Mouse (Mus musculus) limb, embryonic 12.5 days (tissue): ENCODE results near the gene Arhgap15. TPM values are rescaled to one million over a fixed set of nuclear protein-coding genes. Genes with fewer than 3 reads are reported as not detected.

Source experiments
- ATAC-seq: fragments of 200-750 bp; cut with Nextera tagmentation; 2 replicates; pipeline ENCODE4 v1.8.0; 2017; ENCODE audit warnings: low read depth, moderate TSS enrichment; ENCODE audit not compliant: insufficient number of reproducible peaks, insufficient read depth, low FRiP score, low TSS enrichment
- H3K27ac ChIP-seq: fragments of 300-500 bp; sonication (generic); 2 replicates; pipeline ENCODE4 v1.5.1; 2016; ENCODE audit warnings: mild to moderate bottlenecking, moderate library complexity
- H3K27me3 ChIP-seq: fragments of 300-500 bp; sonication (generic); 2 replicates; pipeline ENCODE4 v1.6.1; 2016; ENCODE audit warnings: mild to moderate bottlenecking, moderate library complexity
- H3K36me3 ChIP-seq: fragments of 300-500 bp; sonication (generic); 2 replicates; pipeline ENCODE4 v1.6.1; 2016; ENCODE audit warnings: mild to moderate bottlenecking, moderate library complexity
- H3K4me1 ChIP-seq: fragments of 300-500 bp; sonication (generic); replicated peaks from 2 replicates; pipeline ENCODE4 v1.6.1; 2016
- H3K4me2 ChIP-seq: fragments of 300-500 bp; sonication (generic); 2 replicates; pipeline ENCODE4 v1.6.1; 2016; ENCODE audit warnings: mild to moderate bottlenecking, moderate library complexity
- H3K4me3 ChIP-seq: fragments of 300-500 bp; sonication (generic); replicated peaks from 2 replicates; pipeline ENCODE4 v1.5.1; 2016; ENCODE audit warnings: mild to moderate bottlenecking
- H3K9ac ChIP-seq: fragments of 300-500 bp; sonication (generic); replicated peaks from 2 replicates; pipeline ENCODE4 v1.6.1; 2016; ENCODE audit warnings: mild to moderate bottlenecking, moderate library complexity
- H3K9me3 ChIP-seq: fragments of 300-500 bp; sonication (generic); 2 replicates; pipeline ENCODE4 v1.6.1; 2016; ENCODE audit warnings: mild to moderate bottlenecking, moderate library complexity
- WGBS: fragments of 180-500 bp; shearing (Covaris S2); methylation state at CpG from one replicate; pipeline ENCODE4 v1.1.7; 2016; 5-methylcytosine and 5-hydroxymethylcytosine counted together
- polyA plus RNA-seq: library from polyadenylated mRNA; unstranded; fragments of >200 nt; fragmentation: Nextera tagmentation; extraction: Ambion mirVana; gene quantifications from 2 replicates; pipeline ENCODE4 v1.2.1, GENCODE M21; 2016

Arhgap15 gene
- polyA plus RNA-seq, 1 experiment from 2014 or later, result 0.51 TPM

DNA sequence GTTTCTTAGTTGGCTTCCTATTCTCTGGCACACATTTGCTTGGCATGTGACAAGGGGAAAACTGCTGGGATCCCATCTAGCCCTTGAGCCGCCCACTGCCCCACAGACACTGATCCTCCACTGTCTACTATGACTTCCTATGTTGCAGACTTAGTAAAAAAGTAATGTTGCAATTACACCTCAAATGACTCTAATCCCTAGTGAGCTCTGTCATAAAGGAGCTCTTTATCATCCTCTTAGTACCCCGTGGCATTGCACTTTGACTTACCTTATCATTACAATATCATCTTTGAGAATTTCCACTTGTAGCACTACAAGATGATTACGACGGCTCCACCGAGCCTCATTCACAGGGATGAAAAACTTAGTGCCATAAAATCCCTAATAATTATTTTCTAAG, 190.6 kb downstream of the Arhgap15 start:
- no peaks in the 10 kb centered on the region for H3K9me3 ChIP-seq
- H3K9ac ChIP-seq, result no peak overlapping the region
- no peak overlapping the region for H3K27ac ChIP-seq
- no peaks in the 10 kb centered on the region for H3K36me3 ChIP-seq
- H3K4me2 ChIP-seq, result no peak overlapping the region
- H3K4me1 ChIP-seq, result no peaks in the 10 kb centered on the region
- ATAC-seq, result no peak
- H3K4me3 ChIP-seq, result no peak overlapping the region
- 88% methylated on average over 5 of the region's 5 CpGs for WGBS
- no peaks in the 10 kb centered on the region for H3K27me3 ChIP-seq

DNA sequence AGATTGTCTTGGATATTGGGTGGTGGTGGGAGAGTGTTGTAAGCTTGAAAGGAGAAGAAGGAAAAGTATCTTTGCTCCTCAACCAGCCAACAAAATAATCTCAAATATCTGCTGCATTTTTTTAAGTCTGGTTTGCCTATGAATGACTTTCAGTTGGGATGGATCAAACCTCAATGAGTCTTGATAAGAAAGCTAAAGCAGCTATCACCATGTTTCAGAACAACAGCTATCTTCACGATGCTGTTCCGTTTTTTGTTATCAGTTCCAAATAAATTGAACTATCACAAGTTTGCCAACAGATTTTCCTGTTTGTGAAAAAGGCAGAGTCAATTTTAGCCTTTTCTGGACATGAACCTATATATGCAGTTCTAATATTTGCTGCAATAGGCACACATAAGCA, 197.1 kb downstream of the Arhgap15 start:
- H3K4me3 ChIP-seq, result no peak overlapping the region
- no peaks in the 10 kb centered on the region for H3K27me3 ChIP-seq
- H3K4me2 ChIP-seq, result no peak overlapping the region
- ATAC-seq, result no peak
- no peaks in the 10 kb centered on the region for H3K4me1 ChIP-seq
- 98% methylated on average over 2 of the region's 2 CpGs for whole genome bisulfite sequencing
- no peak overlapping the region for H3K9ac ChIP-seq
- no peaks in the 10 kb centered on the region for H3K9me3 ChIP-seq
- H3K27ac ChIP-seq, result no peak overlapping the region
- H3K36me3 ChIP-seq, result no peaks in the 10 kb centered on the region

DNA sequence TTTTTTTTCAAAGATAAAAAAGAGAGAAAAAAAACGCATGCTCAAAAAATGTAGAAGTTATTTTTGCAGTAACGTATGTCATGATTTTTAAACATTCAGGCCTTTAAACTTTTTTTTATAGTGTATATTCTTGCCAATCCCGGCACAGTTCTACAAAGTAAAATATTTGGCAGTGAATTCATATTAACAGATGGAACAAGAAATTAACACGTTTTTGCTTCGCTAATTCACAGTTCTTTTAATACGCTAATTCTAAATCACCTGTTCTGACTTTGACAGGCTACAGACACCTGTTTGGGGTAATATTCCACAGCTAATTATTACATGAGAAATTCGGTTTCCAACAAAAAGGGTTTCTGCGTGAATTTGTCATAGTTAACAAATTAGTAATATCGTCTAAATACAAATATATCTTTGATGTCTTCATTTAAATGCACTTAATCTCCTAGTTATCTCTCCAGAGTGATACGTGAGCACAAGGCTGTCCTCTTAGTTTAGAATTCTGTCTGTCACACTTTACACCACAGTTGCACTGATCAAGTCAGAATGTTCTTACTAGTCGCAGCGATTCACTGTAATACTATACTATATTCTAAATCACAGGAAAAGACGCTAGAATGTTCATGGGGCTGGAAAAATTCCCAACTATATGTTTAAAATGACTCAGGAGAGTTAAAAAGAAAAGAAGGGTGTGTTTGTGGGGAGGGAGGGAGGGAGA, 201.3 kb downstream of the Arhgap15 start:
- Histone ChIP-seq H3K36me3 (no peaks in the 10 kb centered on the region), H3K27me3 (no peaks in the 10 kb centered on the region), H3K27ac (no peak overlapping the region), H3K4me3 (no peak overlapping the region), H3K4me2 (no peak overlapping the region), H3K9ac (no peak overlapping the region), H3K4me1 (no peaks in the 10 kb centered on the region), H3K9me3 (no peaks in the 10 kb centered on the region)
- ATAC-seq, result no peak
- 86% methylated on average over 13 of the region's 13 CpGs for WGBS

DNA sequence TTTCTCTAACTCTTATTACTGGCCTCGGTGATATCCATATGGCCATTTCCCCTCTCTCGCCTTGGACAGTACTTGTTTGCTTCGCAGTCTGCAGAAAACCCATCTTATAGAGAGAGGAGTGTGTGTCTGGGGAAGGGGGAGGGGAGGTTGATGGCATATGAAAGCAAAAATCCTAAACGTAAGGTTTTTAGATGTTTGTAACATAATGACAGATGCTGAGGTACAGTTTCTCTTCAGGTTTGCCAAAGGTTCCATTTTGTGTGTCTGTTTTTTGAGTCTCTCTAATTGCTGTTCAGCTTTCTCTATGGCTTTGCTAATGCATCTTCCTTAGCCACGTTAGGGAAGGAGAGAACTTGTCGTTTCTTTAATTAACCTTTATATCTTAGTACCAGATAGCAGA, 202.1 kb downstream of the Arhgap15 start:
- 74% methylated on average over 6 of the region's 6 CpGs for WGBS
- Histone ChIP-seq H3K4me2 (no peak overlapping the region), H3K9ac (no peak overlapping the region), H3K4me3 (no peak overlapping the region), H3K9me3 (no peaks in the 10 kb centered on the region), H3K27ac (no peak overlapping the region), H3K27me3 (no peaks in the 10 kb centered on the region), H3K36me3 (no peaks in the 10 kb centered on the region), H3K4me1 (no peaks in the 10 kb centered on the region)
- no peak for ATAC-seq

DNA sequence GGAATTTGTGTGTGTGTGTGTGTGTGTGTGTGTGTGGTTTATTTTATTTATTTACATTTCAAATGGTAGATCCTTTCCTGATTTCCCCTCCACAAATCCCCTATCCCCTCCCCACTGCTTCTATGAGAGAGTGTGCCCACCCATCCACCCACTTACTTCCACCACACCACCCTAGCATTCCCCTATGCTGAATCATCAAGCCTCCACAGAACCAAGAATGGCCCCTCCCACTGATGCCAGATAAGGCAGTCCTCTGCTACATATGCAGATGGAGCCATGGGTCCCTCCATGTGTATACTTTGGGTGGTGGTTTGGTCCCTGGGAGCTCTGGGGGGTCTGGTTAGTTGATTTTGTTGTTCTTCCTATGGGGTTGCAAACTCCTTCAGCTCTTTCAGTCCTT, 210.6 kb downstream of the Arhgap15 start:
- Histone ChIP-seq H3K9me3 (no peaks in the 10 kb centered on the region), H3K4me2 (no peak overlapping the region)
- ATAC-seq, result no peak

DNA sequence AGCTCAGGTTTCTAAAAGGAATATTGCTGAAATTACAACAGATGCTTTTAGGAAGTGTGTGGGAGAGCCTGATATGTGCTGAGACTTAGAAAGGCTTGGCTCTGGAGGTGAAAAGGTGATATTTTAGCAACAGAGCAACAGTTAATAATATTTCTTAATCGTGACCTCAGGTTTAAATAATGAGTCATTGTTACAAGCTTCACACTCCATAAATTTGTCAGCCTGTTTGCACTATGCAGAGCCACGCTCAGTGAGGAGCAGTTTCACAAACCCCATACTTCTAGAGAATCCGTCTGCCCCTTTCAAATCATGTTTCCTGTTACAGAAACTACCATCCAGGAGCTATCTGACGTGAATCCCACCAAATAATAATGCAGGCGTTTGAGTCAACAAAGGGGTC, 213.8 kb downstream of the Arhgap15 start:
- Histone ChIP-seq H3K4me2 (no peak overlapping the region), H3K27me3 (no peaks in the 10 kb centered on the region), H3K36me3 (no peaks in the 10 kb centered on the region), H3K4me1 (peaks cover 4% of the 10 kb centered on the region; the same call in 1 of the 2 replicates), H3K9ac (no peak overlapping the region), H3K27ac (no peak overlapping the region), H3K4me3 (no peak overlapping the region), H3K9me3 (no peaks in the 10 kb centered on the region)
- no peak for ATAC-seq
- WGBS, result 31% methylated on average over 5 of the region's 5 CpGs

More for the DNA sequence above, 210.6 kb downstream of the Arhgap15 start:
- H3K9ac ChIP-seq, result no peak overlapping the region
- no peaks in the 10 kb centered on the region for H3K36me3 ChIP-seq
- H3K27ac ChIP-seq, result no peak overlapping the region
- H3K4me1 ChIP-seq, result peaks cover 4% of the 10 kb centered on the region; the same call in 1 of the 2 replicates
- H3K27me3 ChIP-seq, result no peaks in the 10 kb centered on the region
- no peak overlapping the region for H3K4me3 ChIP-seq

DNA sequence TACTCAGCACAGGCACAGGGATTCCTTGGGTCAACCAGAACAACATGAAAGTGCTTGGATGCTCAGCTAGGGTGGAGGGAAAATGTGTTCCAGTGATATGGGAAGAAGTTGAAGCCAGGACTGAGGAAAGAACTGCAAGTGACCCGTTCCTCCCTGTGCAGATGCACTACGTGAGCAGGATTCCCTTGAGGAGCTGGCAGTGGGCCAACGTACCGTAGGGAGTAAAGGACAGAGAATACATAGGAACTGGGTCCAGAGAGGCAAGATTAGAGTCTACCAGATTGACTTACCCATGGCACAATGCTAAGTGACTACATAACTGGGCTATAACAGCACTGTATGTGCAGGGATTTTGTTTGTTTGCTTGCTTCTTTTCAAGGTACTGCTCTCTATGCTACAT, 220.0 kb downstream of the Arhgap15 start:
- H3K36me3 ChIP-seq, result no peaks in the 10 kb centered on the region
- no peak for ATAC-seq
- H3K27me3 ChIP-seq, result no peaks in the 10 kb centered on the region
- H3K9me3 ChIP-seq, result no peaks in the 10 kb centered on the region
- H3K9ac ChIP-seq, result no peak overlapping the region
- no peak overlapping the region for H3K4me3 ChIP-seq
- H3K4me1 ChIP-seq, result no peaks in the 10 kb centered on the region
- no peak overlapping the region for H3K4me2 ChIP-seq
- no peak overlapping the region for H3K27ac ChIP-seq
- 76% methylated on average over 4 of the region's 4 CpGs for WGBS

DNA sequence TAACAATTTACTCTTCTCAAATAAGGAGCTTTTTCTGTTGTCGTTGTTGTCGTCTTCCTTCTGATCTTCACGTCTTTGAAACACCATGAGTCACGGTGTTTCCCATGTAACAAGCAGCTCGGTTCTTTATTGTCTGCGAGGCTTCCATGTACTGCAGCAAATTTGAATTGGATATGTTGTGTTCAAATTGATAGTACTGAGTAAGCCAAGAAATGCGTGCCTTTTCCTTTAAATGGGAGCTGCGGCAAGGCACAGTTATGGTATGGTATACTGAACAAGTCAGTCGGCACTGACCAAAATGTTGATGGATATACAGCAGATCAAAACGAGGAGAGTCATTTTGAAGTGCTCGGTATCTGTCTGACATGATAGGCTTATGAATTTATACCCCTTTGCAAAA, 229.1 kb downstream of the Arhgap15 start:
- WGBS, result 87% methylated on average over 11 of the region's 11 CpGs

DNA sequence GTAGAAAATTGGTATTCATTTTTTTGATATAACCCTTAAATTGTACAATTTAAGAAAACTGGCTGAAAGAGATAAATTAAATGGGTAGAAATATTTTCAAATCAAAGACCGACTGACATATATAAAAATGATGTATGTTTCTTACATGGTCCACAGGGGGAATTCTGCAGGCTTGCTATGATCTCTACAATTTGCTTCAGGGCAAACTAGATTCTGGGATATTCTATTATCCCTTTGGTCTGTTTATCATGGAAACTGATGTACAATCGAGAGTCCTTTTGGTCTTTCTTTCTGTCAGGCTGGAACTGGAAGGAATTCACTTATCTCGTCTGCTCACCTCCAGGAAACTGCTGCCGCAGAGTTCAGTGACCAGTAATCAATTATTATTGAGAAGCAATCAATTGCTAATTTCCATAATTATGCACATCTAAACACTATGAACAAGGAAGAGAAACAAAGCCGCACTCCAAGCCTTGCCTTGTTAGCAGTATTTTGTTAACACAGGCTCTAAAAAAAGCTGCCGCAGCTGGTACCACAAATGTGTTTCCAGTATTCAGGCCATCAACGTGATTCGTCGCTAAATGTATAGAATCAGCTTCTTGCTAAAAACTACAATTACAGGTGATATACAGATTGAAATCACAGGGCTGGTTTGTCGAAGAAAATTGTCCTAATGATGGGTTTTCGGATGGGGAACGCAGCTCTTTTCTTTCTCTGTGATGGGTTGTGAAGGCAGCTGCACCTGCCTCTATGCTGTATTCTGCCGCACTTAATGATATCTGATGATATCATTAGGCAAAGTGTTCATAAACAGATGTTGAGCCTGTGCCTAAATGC, 229.8 kb downstream of the Arhgap15 start:
- Histone ChIP-seq H3K4me2 (no peak overlapping the region), H3K36me3 (no peaks in the 10 kb centered on the region), H3K9ac (no peak overlapping the region), H3K27me3 (no peaks in the 10 kb centered on the region), H3K4me1 (no peaks in the 10 kb centered on the region), H3K9me3 (no peaks in the 10 kb centered on the region), H3K4me3 (no peak overlapping the region), H3K27ac (no peak overlapping the region)
- no peak for ATAC-seq
- WGBS, result 86% methylated on average over 13 of the region's 13 CpGs

More for the DNA sequence above, 229.1 kb downstream of the Arhgap15 start:
- no peaks in the 10 kb centered on the region for H3K27me3 ChIP-seq
- no peaks in the 10 kb centered on the region for H3K4me1 ChIP-seq
- no peak for ATAC-seq
- no peaks in the 10 kb centered on the region for H3K9me3 ChIP-seq
- no peak overlapping the region for H3K4me2 ChIP-seq
- no peak overlapping the region for H3K4me3 ChIP-seq
- no peaks in the 10 kb centered on the region for H3K36me3 ChIP-seq
- no peak overlapping the region for H3K9ac ChIP-seq
- H3K27ac ChIP-seq, result no peak overlapping the region

DNA sequence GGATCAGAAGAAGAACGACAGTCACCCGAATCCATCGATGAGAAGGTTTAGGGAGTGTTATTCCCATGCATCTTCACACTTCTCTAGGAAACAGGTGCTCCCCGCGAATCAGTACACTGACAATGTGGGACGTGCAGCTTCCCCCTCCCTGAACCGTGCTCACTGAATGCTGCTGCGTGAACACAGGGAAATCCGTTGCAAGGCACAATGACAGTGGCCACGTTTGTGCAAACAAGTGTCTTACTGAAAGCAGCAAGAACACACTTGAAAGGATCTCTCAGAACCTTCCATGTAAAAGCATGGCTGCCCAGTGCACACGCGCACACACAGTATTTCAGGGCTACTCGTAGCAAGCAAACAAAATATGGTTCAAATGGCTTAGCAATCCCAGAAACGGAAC, 237.4 kb downstream of the Arhgap15 start:
- Histone ChIP-seq H3K9me3 (no peaks in the 10 kb centered on the region), H3K9ac (no peak overlapping the region), H3K27ac (no peak overlapping the region), H3K36me3 (no peaks in the 10 kb centered on the region), H3K4me3 (no peak overlapping the region), H3K4me1 (no peaks in the 10 kb centered on the region), H3K4me2 (no peak overlapping the region), H3K27me3 (no peaks in the 10 kb centered on the region)
- WGBS, result 81% methylated on average over 14 of the region's 14 CpGs
- no peak for ATAC-seq

DNA sequence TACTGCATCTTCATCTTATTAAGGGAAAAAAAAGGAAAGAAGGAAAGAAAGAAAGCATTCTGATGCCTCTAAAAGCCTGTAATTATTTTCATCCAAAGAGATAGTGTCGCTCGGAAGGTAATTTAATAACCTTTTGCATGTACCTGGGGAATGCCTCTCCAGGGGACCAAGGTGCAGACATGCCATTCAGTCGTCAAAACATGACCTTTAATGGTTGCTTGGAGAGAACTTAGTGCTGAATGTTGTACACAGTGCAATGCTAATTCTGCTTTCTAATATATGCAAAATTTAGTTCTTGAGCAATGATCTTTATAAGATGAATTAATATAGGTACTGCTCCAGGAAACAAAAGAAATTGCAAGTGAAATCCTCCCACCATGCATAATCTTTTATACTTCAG, 239.3 kb downstream of the Arhgap15 start:
- Histone ChIP-seq H3K27ac (no peak overlapping the region), H3K4me2 (no peak overlapping the region), H3K9me3 (no peaks in the 10 kb centered on the region), H3K4me3 (no peak overlapping the region), H3K27me3 (no peaks in the 10 kb centered on the region), H3K4me1 (no peaks in the 10 kb centered on the region), H3K36me3 (no peaks in the 10 kb centered on the region), H3K9ac (no peak overlapping the region)
- WGBS, result 65% methylated on average over 3 of the region's 3 CpGs
- no peak for ATAC-seq
